Mouse (Mus musculus) G1E (cell line): Measurements from ENCODE around the gene Tnnc1.

ENCODE experiments used
- CTCF ChIP-seq: IDR thresholded peaks from 2 replicates; pipeline ENCODE4 v1.5.1; 2012; ENCODE audit warnings: low read depth, low read length, inconsistent platforms, mixed read lengths
- GATA1 ChIP-seq: IDR thresholded peaks from 2 replicates; pipeline ENCODE4 v1.6.1; 2012; ENCODE audit warnings: borderline replicate concordance, low read length, inconsistent platforms, mixed read lengths
- GATA2 ChIP-seq: IDR thresholded peaks from 2 replicates; pipeline ENCODE4 v1.6.1; 2012; ENCODE audit warnings: low read depth, low read length, inconsistent platforms, borderline replicate concordance
- POLR2AphosphoS5 ChIP-seq: IDR thresholded peaks from 2 replicates; pipeline ENCODE4 v1.6.1; 2012; ENCODE audit warnings: low read depth, low read length, inconsistent platforms; ENCODE audit not compliant: insufficient replicate concordance
- TAL1 ChIP-seq: conservative IDR thresholded peaks from 2 replicates; pipeline ENCODE4 v1.6.1; 2012; ENCODE audit warnings: low read depth, low read length, inconsistent platforms, mixed read lengths

DNA sequence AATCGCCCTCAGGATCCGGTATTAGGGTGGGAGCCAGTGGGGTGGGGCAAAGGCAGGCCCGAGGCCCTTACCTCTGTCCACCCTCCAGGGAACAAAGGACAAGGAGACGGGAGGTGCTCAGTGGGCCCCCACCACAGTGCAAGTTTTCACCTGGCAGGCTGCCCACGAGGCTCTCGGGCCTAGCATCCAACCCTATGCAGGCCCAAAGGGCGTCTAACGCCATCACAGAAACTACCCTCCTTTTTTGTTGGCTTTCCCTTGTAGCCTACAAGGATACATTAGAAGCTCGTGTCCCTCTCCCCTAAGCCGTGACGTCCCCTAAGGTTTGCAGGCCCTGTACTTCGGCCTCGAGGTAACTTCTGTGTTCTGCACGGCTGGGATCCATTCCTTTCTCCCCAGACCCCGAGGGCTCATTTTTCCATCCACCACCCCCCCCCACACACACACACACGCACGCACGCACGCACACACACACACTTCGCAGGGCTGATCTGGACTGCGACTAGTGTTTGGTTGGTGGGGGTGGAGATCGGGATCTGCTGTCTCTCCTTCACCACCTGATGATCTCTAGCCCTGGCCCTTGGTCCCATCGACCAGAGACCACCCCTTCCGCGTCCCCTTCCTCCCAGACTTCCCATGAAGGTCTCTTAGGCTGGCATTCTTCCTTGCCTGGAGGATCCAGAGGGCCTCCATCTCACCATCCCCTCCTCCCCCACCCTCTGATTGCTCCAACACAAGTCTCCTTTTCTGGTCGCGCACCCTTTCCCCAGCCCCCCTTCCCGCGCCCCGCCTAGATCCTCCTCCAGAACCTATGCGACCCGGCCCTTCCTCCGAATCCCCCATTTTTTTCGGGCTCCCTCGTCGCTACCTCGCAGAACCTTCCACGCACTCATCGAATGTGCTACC, 2.3 kb upstream of the Tnnc1 start:
- TF ChIP-seq GATA2 (no peak), CTCF (no peak), GATA1 (no peak), TAL1 (no peak), POLR2AphosphoS5 (no peak)
